Mouse (Mus musculus): Measurements from ENCODE around the gene Acap2. TPM values are rescaled to one million over a fixed set of nuclear protein-coding genes. Genes with fewer than 3 reads are reported as not detected.

Gene Acap2
- polyA plus RNA-seq, 1 experiment from 2014 or later, result 33.0 TPM

GRCm38 (mm10) chr16:31068280-31068679, 132.8 kb downstream of the Acap2 start:
- no peak overlapping the region for H3K4me3 ChIP-seq (ENCODE audit: low read depth, low read length)
- H3K9ac ChIP-seq, result no peak overlapping the region
- WGBS, result 74% methylated on average over 7 of the region's 7 CpGs
- H3K27me3 ChIP-seq (ENCODE audit: insufficient read depth, low read length), result no peaks in the 10 kb centered on the region
- ATAC-seq (ENCODE audit: insufficient read depth), result no peak
- H3K36me3 ChIP-seq (ENCODE audit: insufficient read depth), result no peaks in the 10 kb centered on the region
- H3K4me1 ChIP-seq (ENCODE audit: insufficient read depth), result no peaks in the 10 kb centered on the region; the same call in 1 of the 2 replicates
- no peak for DNase-seq
- H3K27ac ChIP-seq (ENCODE audit: low read depth), result no peak overlapping the region
- TF ChIP-seq CTCF (IDR thresholded peaks at IDR 0.05; ENCODE audit: low read depth), result no peak
- H3K4me2 ChIP-seq, result no peak overlapping the region
- no peaks in the 10 kb centered on the region for H3K9me3 ChIP-seq (ENCODE audit: low read depth, low read length)

GRCm38 (mm10) chr16:31066344-31067098, 134.5 kb downstream of the Acap2 start:
- DNase-seq (peak; percentile 57), ATAC-seq (ENCODE audit: insufficient read depth) (peak; percentile 24; the same call in 1 of the 2 replicates)
- 45% methylated on average over 15 of the region's 15 CpGs for WGBS
- Histone ChIP-seq H3K4me3 (ENCODE audit: low read depth, low read length) (no peak overlapping the region), H3K4me2 (no peak overlapping the region), H3K27ac (ENCODE audit: low read depth) (peak overlapping the region; percentile 70), H3K9me3 (ENCODE audit: low read depth, low read length) (no peaks in the 10 kb centered on the region), H3K4me1 (ENCODE audit: insufficient read depth) (no peaks in the 10 kb centered on the region; the same call in 1 of the 2 replicates), H3K9ac (no peak overlapping the region), H3K36me3 (ENCODE audit: insufficient read depth) (no peaks in the 10 kb centered on the region), H3K27me3 (ENCODE audit: insufficient read depth, low read length) (no peaks in the 10 kb centered on the region)
- TF ChIP-seq CTCF (IDR thresholded peaks at IDR 0.05; ENCODE audit: low read depth), result no peak

- H3K4me1 ChIP-seq (ENCODE audit: insufficient read depth), result no peaks in the 10 kb centered on the region; the same call in 1 of the 2 replicates
- H3K4me3 ChIP-seq (ENCODE audit: low read depth, low read length), result no peak overlapping the region
- no peak overlapping the region for H3K4me2 ChIP-seq
- no peaks in the 10 kb centered on the region for H3K27me3 ChIP-seq (ENCODE audit: insufficient read depth, low read length)
- no peaks in the 10 kb centered on the region for H3K36me3 ChIP-seq (ENCODE audit: insufficient read depth)
- DNase-seq (no peak), ATAC-seq (ENCODE audit: insufficient read depth) (no peak)
- H3K27ac ChIP-seq (ENCODE audit: low read depth), result no peak overlapping the region
- no peak overlapping the region for H3K9ac ChIP-seq
- no peaks in the 10 kb centered on the region for H3K9me3 ChIP-seq (ENCODE audit: low read depth, low read length)
- TF ChIP-seq CTCF (IDR thresholded peaks at IDR 0.05; ENCODE audit: low read depth), result no peak
- 84% methylated on average over 6 of the region's 6 CpGs for WGBS
Measured at GRCm38 (mm10) chr16:31064782-31065181, 136.3 kb downstream of the Acap2 start.

GRCm38 (mm10) chr16:31062918-31063317, 138.1 kb downstream of the Acap2 start:
- H3K4me3 ChIP-seq (ENCODE audit: low read depth, low read length), result no peak overlapping the region
- DNase-seq (no peak), ATAC-seq (ENCODE audit: insufficient read depth) (no peak)
- 62% methylated on average over 3 of the region's 3 CpGs for WGBS
- H3K9me3 ChIP-seq (ENCODE audit: low read depth, low read length), result no peaks in the 10 kb centered on the region
- H3K4me2 ChIP-seq, result no peak overlapping the region
- TF ChIP-seq CTCF (IDR thresholded peaks at IDR 0.05; ENCODE audit: low read depth), result no peak
- H3K9ac ChIP-seq, result no peak overlapping the region
- H3K27me3 ChIP-seq (ENCODE audit: insufficient read depth, low read length), result no peaks in the 10 kb centered on the region
- H3K4me1 ChIP-seq (ENCODE audit: insufficient read depth), result no peaks in the 10 kb centered on the region; the same call in 1 of the 2 replicates
- no peaks in the 10 kb centered on the region for H3K36me3 ChIP-seq (ENCODE audit: insufficient read depth)
- no peak overlapping the region for H3K27ac ChIP-seq (ENCODE audit: low read depth)

- no peaks in the 10 kb centered on the region for H3K36me3 ChIP-seq (ENCODE audit: insufficient read depth)
- H3K9me3 ChIP-seq (ENCODE audit: low read depth, low read length), result no peaks in the 10 kb centered on the region
- no peak overlapping the region for H3K4me3 ChIP-seq (ENCODE audit: low read depth, low read length)
- no peak overlapping the region for H3K27ac ChIP-seq (ENCODE audit: low read depth)
- no peaks in the 10 kb centered on the region for H3K27me3 ChIP-seq (ENCODE audit: insufficient read depth, low read length)
- no peaks in the 10 kb centered on the region for H3K4me1 ChIP-seq (ENCODE audit: insufficient read depth)
- WGBS, result 73% methylated on average over 11 of the region's 11 CpGs
- no peak for TF ChIP-seq CTCF (IDR thresholded peaks at IDR 0.05; ENCODE audit: low read depth)
- no peak for ATAC-seq (ENCODE audit: insufficient read depth)
- no peak for DNase-seq
- H3K9ac ChIP-seq, result no peak overlapping the region
- H3K4me2 ChIP-seq, result no peak overlapping the region
Measured at GRCm38 (mm10) chr16:31061246-31061880, 139.7 kb downstream of the Acap2 start.

- 90% methylated on average over 13 of the region's 13 CpGs for WGBS
- Histone ChIP-seq H3K27ac (ENCODE audit: low read depth) (no peak overlapping the region), H3K4me3 (ENCODE audit: low read depth, low read length) (no peak overlapping the region), H3K9me3 (ENCODE audit: low read depth, low read length) (no peaks in the 10 kb centered on the region), H3K4me1 (ENCODE audit: insufficient read depth) (no peaks in the 10 kb centered on the region), H3K9ac (no peak overlapping the region), H3K4me2 (no peak overlapping the region), H3K27me3 (ENCODE audit: insufficient read depth, low read length) (no peaks in the 10 kb centered on the region), H3K36me3 (ENCODE audit: insufficient read depth) (no peaks in the 10 kb centered on the region)
- TF ChIP-seq CTCF (IDR thresholded peaks at IDR 0.05; ENCODE audit: low read depth), result no peak
- no peak for ATAC-seq (ENCODE audit: insufficient read depth)
- no peak for DNase-seq
Measured at GRCm38 (mm10) chr16:31060714-31061113, 140.3 kb downstream of the Acap2 start.

- no peak for TF ChIP-seq CTCF (IDR thresholded peaks at IDR 0.05; ENCODE audit: low read depth)
- Histone ChIP-seq H3K36me3 (ENCODE audit: insufficient read depth) (no peaks in the 10 kb centered on the region), H3K27me3 (ENCODE audit: insufficient read depth, low read length) (no peaks in the 10 kb centered on the region), H3K4me1 (ENCODE audit: insufficient read depth) (no peaks in the 10 kb centered on the region), H3K9ac (no peak overlapping the region), H3K4me3 (ENCODE audit: low read depth, low read length) (no peak overlapping the region), H3K4me2 (no peak overlapping the region), H3K27ac (ENCODE audit: low read depth) (no peak overlapping the region), H3K9me3 (ENCODE audit: low read depth, low read length) (no peaks in the 10 kb centered on the region)
- 89% methylated on average over 3 of the region's 3 CpGs for WGBS
- no peak for ATAC-seq (ENCODE audit: insufficient read depth)
- no peak for DNase-seq
Measured at GRCm38 (mm10) chr16:31060226-31060625, 140.8 kb downstream of the Acap2 start.

All from lung, embryonic 14.5 days (tissue).